Mouse (Mus musculus): ENCODE results near the gene Gapdhs.

- TF ChIP-seq CTCF (IDR thresholded peaks at IDR 0.05) (no peak), EP300 (IDR thresholded peaks at IDR 0.05) (no peak)
Observed at GRCm38 (mm10) chr7:30776104-30776503, 32.6 kb upstream of the Gapdhs start.
